In genomic region chr7:37180416-37180815, GRCm38 (mm10) we compare ENCODE assay signal across 11 mouse cellular contexts.
DNase-seq lines count a peak whose midpoint lies in the region; ATAC-seq and TF ChIP-seq lines count a peak whose summit lies in the region.
"Had no signal": no experiment of that assay in that cellular context is flagged by ENCODE, and none has a peak within 500 bp of the region (broad histone marks: within the 10 kb centered on the region; RNA-seq: fewer than 3 reads in every experiment).

No protein-coding gene starts in this region.

- 0 out of 2 replicates have a peak overlapping the region, but pooled peaks have one; percentile 2 for H3K4me2 ChIP-seq in lung, embryonic 16.5 days (ENCODE audit: low read depth, low read length)
- peak overlapping the region; percentile 49 for H3K4me2 ChIP-seq in forebrain, embryonic 13.5 days
- H3K4me2 ChIP-seq: liver, embryonic 15.5 days had no signal

- WGBS in lung, embryonic 16.5 days: 27% methylated on average over 13 of the region's 13 CpGs
- 48% methylated on average over 13 of the region's 13 CpGs for WGBS in lung, adult 2 months
- WGBS in forebrain, embryonic 13.5 days: 15% methylated on average over 13 of the region's 13 CpGs
- 30% methylated on average over 13 of the region's 13 CpGs for WGBS in limb, embryonic 10.5 days

- ATAC-seq in lung, embryonic 16.5 days (ENCODE audit: low read depth): peak; percentile 76; the same call in 1 of the 2 replicates
- ATAC-seq in forebrain, embryonic 13.5 days: peak; percentile 63; the same call in 1 of the 2 replicates
- ATAC-seq in megakaryocyte progenitor cell, adult 5-6 weeks (replicated peaks; ENCODE audit: poor library complexity): no peak

- TF ChIP-seq POLR2A in lung, adult 2 months (IDR thresholded peaks at IDR 0.05; ENCODE audit: borderline replicate concordance, extremely low read depth, low read depth, low read length): no peak

- H3K4me1 ChIP-seq in lung, embryonic 16.5 days (replicated peaks; ENCODE audit: control insufficient read depth, insufficient read depth, low read length): no peaks in the 10 kb centered on the region; the same call in 1 of the 2 replicates
- H3K4me1 ChIP-seq in lung, adult 2 months (ENCODE audit: control insufficient read depth, insufficient read depth, low read length): no peaks in the 10 kb centered on the region
- H3K4me1 ChIP-seq in forebrain, embryonic 13.5 days: peaks cover 29% of the 10 kb centered on the region
- peaks cover 50% of the 10 kb centered on the region for H3K4me1 ChIP-seq in limb, embryonic 10.5 days
- H3K4me1 ChIP-seq: liver, embryonic 15.5 days had no signal

- H3K4me3 ChIP-seq in lung, embryonic 16.5 days (ENCODE audit: low read length): no peak overlapping the region
- H3K4me3 ChIP-seq in lung, adult 2 months (replicated peaks; ENCODE audit: extremely low read depth, low read depth, low read length): no peak overlapping the region
- H3K4me3 ChIP-seq in forebrain, embryonic 13.5 days: 0 out of 2 replicates have a peak overlapping the region, but pooled peaks have one; percentile 10
- H3K4me3 ChIP-seq in limb, embryonic 10.5 days: peak overlapping the region; percentile 25; the same call in 1 of the 2 replicates
- H3K4me3 ChIP-seq: gastrocnemius, adult 2 months; liver, embryonic 15.5 days had no signal

- no peak for TF ChIP-seq CTCF in lung, adult 2 months (IDR thresholded peaks at IDR 0.05; ENCODE audit: insufficient read depth, low read length)

- intact Hi-C loops in left cerebral cortex, postnatal 14 days (cut with DNase I): no loop called here

- H3K27me3 ChIP-seq in lung, embryonic 16.5 days (ENCODE audit: control insufficient read depth, insufficient read depth, low read depth, low read length): no peaks in the 10 kb centered on the region
- H3K27me3 ChIP-seq in forebrain, embryonic 13.5 days: no peaks in the 10 kb centered on the region
- H3K27me3 ChIP-seq in limb, embryonic 10.5 days (ENCODE audit: low read depth, poor library complexity, severe bottlenecking): no peaks in the 10 kb centered on the region
- H3K27me3 ChIP-seq: liver, embryonic 15.5 days had no signal

- H3K27ac ChIP-seq in lung, embryonic 16.5 days (ENCODE audit: low read length): no peak overlapping the region
- H3K27ac ChIP-seq in forebrain, embryonic 13.5 days: no peak overlapping the region
- peak overlapping the region; percentile 75 for H3K27ac ChIP-seq in limb, embryonic 10.5 days
- H3K27ac ChIP-seq: gastrocnemius, adult 2 months; liver, embryonic 15.5 days had no signal

- DNase-seq in lung, adult 2 months: no peak
- peak; percentile 69 for DNase-seq in limb, embryonic 10.5 days (ENCODE audit: low spot score)
- DNase-seq in retina, postnatal 1 day: peak; percentile 46
- no peak for DNase-seq in left cerebral cortex, postnatal 14 days (ENCODE audit: low spot score in 2 of 2)
- DNase-seq: gastrocnemius, adult 2 months; heart, postnatal 14 days; layer of hippocampus, adult 9-11 months had no signal

- no peaks in the 10 kb centered on the region for H3K36me3 ChIP-seq in lung, embryonic 16.5 days (ENCODE audit: control insufficient read depth, insufficient read depth, low read length)
- H3K36me3 ChIP-seq in forebrain, embryonic 13.5 days (ENCODE audit: poor library complexity, severe bottlenecking): no peaks in the 10 kb centered on the region
- no peaks in the 10 kb centered on the region for H3K36me3 ChIP-seq in limb, embryonic 10.5 days
- H3K36me3 ChIP-seq: liver, embryonic 15.5 days had no signal

- H3K9ac ChIP-seq in lung, embryonic 16.5 days (ENCODE audit: low read length): no peak overlapping the region
- H3K9ac ChIP-seq in forebrain, embryonic 13.5 days: no peak overlapping the region
- H3K9ac ChIP-seq: liver, embryonic 15.5 days had no signal

- no peaks in the 10 kb centered on the region for H3K9me3 ChIP-seq in lung, embryonic 16.5 days (ENCODE audit: control insufficient read depth, low read length)
- H3K9me3 ChIP-seq in forebrain, embryonic 13.5 days (replicated peaks): no peaks in the 10 kb centered on the region
- H3K9me3 ChIP-seq in limb, embryonic 10.5 days (replicated peaks): no peaks in the 10 kb centered on the region
- H3K9me3 ChIP-seq: liver, embryonic 15.5 days had no signal

Comparison
In these comparisons a context has a peak if more than half of its experiments do, and no peak if none do; other contexts are left out.
1. H3K4me3 ChIP-seq: peak in forebrain, embryonic 13.5 days (single experiment) and limb, embryonic 10.5 days (single experiment); none in lung, embryonic 16.5 days (single experiment) and lung, adult 2 months (single experiment).
2. DNase-seq: peak in limb, embryonic 10.5 days (single experiment) and retina, postnatal 1 day (single experiment); none in lung, adult 2 months (single experiment) and left cerebral cortex, postnatal 14 days (0 of 2).